ENCODE assay signal across 23 mouse cellular contexts in genomic region chr7:3260701-3261100, GRCm38 (mm10). TPM values are rescaled to one million over a fixed set of nuclear protein-coding genes. Genes with fewer than 3 reads are reported as not detected.
"Had no signal": no experiment of that assay in that cellular context is flagged by ENCODE, and none has a peak within 500 bp of the region (broad histone marks: within the 10 kb centered on the region; RNA-seq: fewer than 3 reads in every experiment).

No protein-coding gene starts in this region.

- H3K9ac ChIP-seq: liver, postnatal 0 days; lung, embryonic 15.5 days; midbrain, embryonic 12.5 days; neural tube, embryonic 13.5 days; neural tube, embryonic 15.5 days had no signal

- H3K27me3 ChIP-seq: neural tube, embryonic 15.5 days had no signal

- DNase-seq: liver, postnatal 0 days; lung, adult 2 months; lung, postnatal 14 days; lung, postnatal 36 days; midbrain, embryonic 14.5 days; retina, postnatal 1 day; right cerebral cortex, adult 18-20 months; right cerebral cortex, postnatal 25 days; right cerebral cortex, postnatal 4 days; spleen, adult 18-20 months; thymus, adult 2 months; thymus, postnatal 25 days had no signal

- H3K36me3 ChIP-seq: lung, embryonic 15.5 days; midbrain, embryonic 10.5 days; midbrain, embryonic 12.5 days; neural tube, embryonic 13.5 days; neural tube, embryonic 15.5 days had no signal

- H3K4me1 ChIP-seq: midbrain, embryonic 10.5 days; midbrain, embryonic 12.5 days; neural tube, embryonic 13.5 days had no signal

- H3K4me3 ChIP-seq: lung, embryonic 15.5 days; midbrain, embryonic 10.5 days; midbrain, embryonic 12.5 days; myocyte; neural tube, embryonic 13.5 days; neural tube, embryonic 15.5 days had no signal

- ATAC-seq: liver, postnatal 0 days; lung, postnatal 0 days; midbrain, embryonic 16.5 days had no signal

- H3K27ac ChIP-seq: lung, embryonic 15.5 days; midbrain, embryonic 10.5 days; midbrain, embryonic 12.5 days; neural tube, embryonic 13.5 days; neural tube, embryonic 15.5 days had no signal

- H3K4me2 ChIP-seq: lung, embryonic 15.5 days; midbrain, embryonic 12.5 days; neural tube, embryonic 13.5 days; neural tube, embryonic 15.5 days had no signal

- H3K9me3 ChIP-seq: lung, embryonic 15.5 days; midbrain, embryonic 10.5 days; midbrain, embryonic 12.5 days; neural tube, embryonic 13.5 days; neural tube, embryonic 15.5 days had no signal

RNA-seq across cellular contexts. Expression of gene Nlrp12, which starts 11.2 kb away (rescaled TPM):
- total RNA-seq: megakaryocyte-erythroid progenitor cell, adult 5-6 weeks had no signal
- polyA plus RNA-seq: midbrain, embryonic 10.5 days; midbrain, embryonic 12.5 days; midbrain, embryonic 14.5 days; midbrain, embryonic 16.5 days; myocyte; neural tube, embryonic 11.5 days; neural tube, embryonic 13.5 days; neural tube, embryonic 15.5 days; stomach, embryonic 14.5 days had no signal

RNA-seq across cellular contexts. Expression of gene Prkcg, which starts 28.3 kb away (rescaled TPM):
- total RNA-seq: megakaryocyte-erythroid progenitor cell, adult 5-6 weeks had no signal
